Mouse (Mus musculus): ENCODE results near the gene Eefsec.

Eefsec gene

DNA sequence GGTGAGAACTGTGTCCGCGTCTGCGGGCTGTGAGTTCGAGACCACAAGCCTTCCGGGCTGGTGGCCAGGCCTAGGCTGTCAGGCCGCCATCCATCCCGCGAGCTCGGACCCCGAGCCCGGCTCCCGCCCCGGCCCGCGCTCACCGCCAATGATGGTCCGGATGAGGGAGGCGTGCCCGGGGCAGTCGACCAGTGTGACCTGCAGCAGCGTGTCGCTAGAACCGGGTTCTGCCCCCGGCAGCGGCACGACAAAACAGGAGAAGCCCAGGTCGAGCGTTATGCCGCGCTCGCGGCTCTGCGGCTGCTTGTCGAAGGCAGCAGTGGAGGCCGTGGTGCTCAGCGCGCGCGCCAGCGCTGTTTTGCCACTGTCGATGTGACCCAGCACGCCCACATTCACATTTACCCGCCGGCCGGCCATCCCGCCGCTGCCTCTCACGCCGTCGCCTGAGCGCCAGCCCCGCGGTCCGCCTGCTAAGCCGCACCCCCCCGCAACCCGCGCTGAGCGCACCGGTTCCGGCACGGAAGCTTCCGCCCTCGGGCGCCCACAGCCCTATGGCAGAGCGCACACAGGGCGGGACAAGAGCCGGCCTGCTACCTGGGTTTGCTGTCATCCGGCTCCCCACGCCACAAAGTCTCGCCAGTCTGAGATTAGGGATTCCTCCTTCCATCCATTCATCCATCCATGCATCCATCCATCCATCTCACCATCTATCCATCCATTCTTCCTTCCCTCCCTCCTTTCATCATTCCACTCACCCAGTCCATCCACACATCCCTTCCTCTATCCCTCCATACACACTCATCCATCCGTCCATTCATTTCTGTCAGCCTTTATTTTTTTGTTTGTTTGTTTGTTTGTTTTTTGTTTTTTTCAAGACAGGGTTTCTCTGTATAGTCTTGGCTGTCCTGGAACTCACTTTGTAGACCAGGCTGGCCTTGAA lies at the start of gene Eefsec:
Eefsec (minus strand) TSS at position 477 of the 940 bp plus-strand sequence.
- DNase-seq (ENCODE audit: low read depth, low spot score): peak; percentile 65

DNA sequence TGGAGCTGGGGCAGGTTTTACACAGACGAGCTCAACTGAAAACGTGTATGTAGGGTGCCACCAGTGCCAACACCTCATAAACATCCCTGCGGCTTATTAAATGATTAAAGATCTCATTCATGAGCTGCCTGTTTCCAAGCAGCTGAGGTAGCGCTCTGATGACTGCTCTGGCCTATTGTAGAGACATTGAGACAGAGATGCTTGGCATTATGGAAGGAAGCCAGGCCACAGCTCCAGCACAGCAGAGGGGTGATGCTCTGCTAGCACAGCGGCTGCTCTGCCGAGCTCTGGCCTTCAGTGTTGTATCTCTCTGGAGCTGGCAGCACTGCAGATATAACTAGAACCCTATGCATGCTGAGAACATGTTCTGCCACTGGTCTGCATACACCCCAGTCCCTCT lies 47.4 kb upstream of the Eefsec start:
- no peak for DNase-seq (ENCODE audit: low read depth, low spot score)

- DNase-seq (ENCODE audit: low read depth, low spot score): no peak
Measured at GRCm38 (mm10) chr6:88490629-88491354, 44.5 kb upstream of the Eefsec start.

DNA sequence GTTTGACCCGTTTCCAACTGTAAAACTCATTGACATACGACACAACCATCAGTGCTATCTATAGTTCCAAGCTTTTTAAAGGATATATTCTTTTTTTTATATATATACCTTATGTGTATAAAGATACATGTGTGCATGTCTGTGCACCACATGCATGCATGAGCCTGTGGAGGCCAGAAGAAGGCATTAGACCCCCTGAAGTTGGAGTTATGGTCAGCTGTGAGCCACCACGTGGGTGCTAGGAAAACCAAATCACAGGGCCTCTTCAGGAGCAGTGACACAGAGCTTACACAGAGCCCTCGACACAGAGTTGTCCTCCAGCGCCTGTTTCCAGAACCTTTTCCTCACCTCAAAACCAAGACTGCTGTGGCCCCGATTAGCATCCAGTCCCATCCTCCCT lies 43.5 kb upstream of the Eefsec start:
- DNase-seq (ENCODE audit: low read depth, low spot score): no peak

- DNase-seq (ENCODE audit: low read depth, low spot score): no peak
Measured at GRCm38 (mm10) chr6:88489026-88489425, 42.7 kb upstream of the Eefsec start.

- no peak for DNase-seq (ENCODE audit: low read depth, low spot score)
Measured at GRCm38 (mm10) chr6:88486893-88487292, 40.6 kb upstream of the Eefsec start.

- no peak for DNase-seq (ENCODE audit: low read depth, low spot score)
Measured at GRCm38 (mm10) chr6:88485378-88485777, 39.0 kb upstream of the Eefsec start.

DNA sequence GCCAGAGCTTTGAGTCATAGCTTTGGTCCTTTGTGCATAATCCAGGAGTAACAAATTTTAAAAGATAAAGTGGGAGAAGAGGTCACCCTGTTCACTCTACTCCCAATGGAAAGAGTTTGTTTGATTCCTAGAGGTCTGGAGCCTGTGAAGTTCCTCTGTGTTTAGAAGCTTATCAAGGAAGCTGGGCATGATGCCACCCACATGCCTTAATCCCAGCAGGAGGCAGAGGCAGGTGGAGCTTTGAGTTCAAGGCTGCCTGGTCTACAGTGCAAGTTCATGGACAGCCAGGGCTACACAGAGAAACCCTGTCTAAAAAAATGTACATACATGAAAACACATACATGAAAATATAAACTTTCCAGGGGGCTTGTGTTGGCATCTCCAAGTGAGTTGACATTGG lies 37.6 kb upstream of the Eefsec start:
- no peak for DNase-seq (ENCODE audit: low read depth, low spot score)

GRCm38 (mm10) chr6:88483111-88483510 lies 36.8 kb upstream of the Eefsec start:
- DNase-seq (ENCODE audit: low read depth, low spot score): no peak

- no peak for DNase-seq (ENCODE audit: low read depth, low spot score)
Measured at GRCm38 (mm10) chr6:88480421-88480820, 34.1 kb upstream of the Eefsec start.

- no peak for DNase-seq (ENCODE audit: low read depth, low spot score)
Measured at GRCm38 (mm10) chr6:88469878-88470277, 23.5 kb upstream of the Eefsec start.

DNA sequence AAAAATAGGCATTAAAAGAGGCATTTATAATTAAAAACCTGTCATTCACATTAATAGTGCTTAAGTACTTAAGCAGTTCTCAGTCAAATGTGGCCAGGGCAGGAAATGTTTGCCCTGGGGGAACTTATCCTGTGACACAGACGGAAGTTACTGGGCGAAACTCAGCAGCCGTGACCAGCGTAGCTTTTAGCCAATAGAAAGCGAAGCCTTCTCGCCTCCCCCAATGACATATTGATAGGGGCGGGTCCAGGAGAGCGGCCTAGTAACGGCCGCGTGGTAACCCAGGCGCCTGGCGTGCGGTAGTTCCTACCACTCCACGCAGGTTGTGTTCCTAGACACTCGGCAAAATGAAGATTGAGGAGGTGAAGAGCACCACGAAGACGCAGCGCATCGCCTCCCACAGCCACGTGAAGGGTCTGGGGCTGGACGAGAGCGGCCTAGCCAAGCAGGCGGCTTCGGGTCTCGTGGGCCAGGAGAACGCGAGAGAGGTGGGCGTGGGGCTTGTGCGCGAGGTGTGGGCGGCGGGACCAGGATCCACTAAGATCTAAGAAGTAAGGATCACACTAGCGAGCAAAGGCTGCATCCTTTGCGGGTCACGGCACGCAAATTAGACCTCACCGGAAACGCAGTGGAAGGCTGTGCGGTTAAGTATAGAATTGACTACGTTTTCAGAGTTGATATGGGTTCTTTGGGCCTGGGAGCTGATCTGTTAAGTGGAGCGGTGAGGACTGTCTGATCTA lies 19.0 kb upstream of the Eefsec start, which contains the start of gene Ruvbl1:
Ruvbl1 (plus strand) TSS at position 229 of the 740 bp plus-strand sequence.
- peak; percentile 93 for DNase-seq (ENCODE audit: low read depth, low spot score)

DNA sequence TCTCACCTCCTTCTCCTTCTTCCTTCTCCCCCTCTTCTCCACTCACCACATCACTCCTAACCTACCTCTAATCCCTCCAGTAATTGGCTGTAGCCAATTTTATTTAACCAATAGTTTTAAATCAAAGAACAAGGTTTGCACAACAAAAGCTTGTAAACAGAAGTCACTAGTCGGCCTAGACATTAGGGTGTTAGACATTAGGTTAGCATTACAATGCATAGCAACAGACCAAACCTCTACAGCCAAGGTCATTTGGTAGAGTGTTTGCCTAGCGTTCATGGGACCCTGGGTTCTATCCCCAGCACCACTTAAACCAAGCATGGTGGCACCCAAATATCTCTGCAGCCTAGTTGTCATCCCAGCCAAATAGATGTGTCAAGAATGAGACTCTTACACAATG lies 8.2 kb upstream of the Eefsec start:
- no peak for DNase-seq (ENCODE audit: low read depth, low spot score)

GRCm38 (mm10) chr6:88447454-88447853 lies 1.1 kb upstream of the Eefsec start:
- DNase-seq (ENCODE audit: low read depth, low spot score): no peak

DNA sequence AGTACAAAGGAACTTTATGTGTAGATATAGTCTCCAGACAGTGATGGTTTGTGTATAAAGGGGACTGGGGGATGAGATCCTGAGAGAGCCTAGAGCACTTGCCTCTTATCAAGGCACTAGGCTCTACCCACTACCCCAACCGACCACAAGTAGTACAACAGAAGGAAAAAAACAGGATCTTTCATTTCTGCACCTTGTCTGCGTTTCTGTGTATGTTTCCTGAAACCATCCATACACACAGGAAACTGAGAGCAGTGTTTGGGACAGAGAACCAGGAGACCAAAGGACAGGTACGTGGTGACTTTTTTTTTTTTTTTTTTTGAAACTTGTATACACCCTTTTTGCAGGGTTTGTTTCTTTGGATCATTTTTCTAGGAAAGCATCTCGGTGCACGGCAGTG lies 678 bp downstream of the Eefsec start:
- DNase-seq (ENCODE audit: low read depth, low spot score): no peak

- no peak for DNase-seq (ENCODE audit: low read depth, low spot score)
Measured at GRCm38 (mm10) chr6:88444076-88444750, 2.1 kb downstream of the Eefsec start.

GRCm38 (mm10) chr6:88443446-88443845 lies 2.9 kb downstream of the Eefsec start:
- DNase-seq (ENCODE audit: low read depth, low spot score): no peak

DNA sequence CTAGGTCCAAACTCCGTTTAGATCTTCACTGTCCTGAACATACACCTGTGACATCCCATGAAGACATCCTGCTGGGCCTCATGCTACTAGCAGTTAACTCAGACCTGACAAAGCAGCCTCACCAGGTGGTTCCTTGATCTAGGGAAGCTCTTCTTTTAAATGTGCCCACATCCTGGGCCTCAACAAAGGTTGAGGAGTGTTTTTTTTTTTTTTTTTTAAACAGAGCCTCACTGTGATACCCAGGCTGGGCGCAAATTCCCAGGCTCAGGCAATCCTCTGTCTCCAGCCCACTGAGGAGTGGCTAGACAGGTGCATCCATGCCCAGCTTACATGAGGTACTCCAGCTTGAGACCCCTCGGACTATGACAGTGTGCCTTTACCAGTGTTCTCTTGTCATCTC lies 3.8 kb downstream of the Eefsec start:
- no peak for DNase-seq (ENCODE audit: low read depth, low spot score)

DNA sequence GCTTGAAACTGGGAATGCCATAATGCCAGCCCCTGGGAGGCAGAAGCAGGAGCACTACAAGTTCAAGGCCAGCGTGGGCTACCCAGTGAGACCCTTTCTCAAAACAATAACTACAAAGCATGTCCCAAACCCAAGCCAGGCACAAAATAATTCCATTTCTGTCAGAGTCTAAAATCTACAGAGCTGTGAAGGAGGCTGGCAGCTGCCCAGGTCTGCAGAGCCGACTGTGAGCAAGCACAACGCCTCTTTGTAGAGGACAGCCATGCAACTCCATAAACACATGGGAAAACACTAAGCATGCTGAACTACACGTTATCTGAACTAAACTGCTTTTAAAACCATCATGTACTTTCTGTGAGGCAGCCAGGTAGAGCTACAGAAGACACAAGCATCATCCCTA lies 7.3 kb downstream of the Eefsec start:
- no peak for DNase-seq (ENCODE audit: low read depth, low spot score)

DNA sequence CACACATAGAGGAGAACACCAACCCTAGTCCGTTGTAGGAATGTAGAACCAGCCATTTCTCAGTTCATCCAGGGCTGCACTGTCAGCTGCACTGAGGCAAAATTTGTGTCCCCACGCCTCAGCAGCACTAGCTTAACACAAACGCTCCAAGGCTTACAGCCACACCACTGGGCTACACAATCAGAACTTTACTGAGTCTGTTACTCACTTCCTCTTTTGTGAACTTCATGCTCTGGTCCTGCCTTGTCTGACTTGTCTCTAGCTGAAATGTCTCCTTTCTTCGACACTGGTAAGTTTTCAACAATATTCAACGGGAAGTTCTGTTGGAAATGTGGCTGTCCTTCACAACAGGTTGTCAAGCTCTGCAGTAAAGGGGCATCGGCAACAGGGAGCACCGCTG lies 10.7 kb downstream of the Eefsec start:
- DNase-seq (ENCODE audit: low read depth, low spot score): no peak

DNA sequence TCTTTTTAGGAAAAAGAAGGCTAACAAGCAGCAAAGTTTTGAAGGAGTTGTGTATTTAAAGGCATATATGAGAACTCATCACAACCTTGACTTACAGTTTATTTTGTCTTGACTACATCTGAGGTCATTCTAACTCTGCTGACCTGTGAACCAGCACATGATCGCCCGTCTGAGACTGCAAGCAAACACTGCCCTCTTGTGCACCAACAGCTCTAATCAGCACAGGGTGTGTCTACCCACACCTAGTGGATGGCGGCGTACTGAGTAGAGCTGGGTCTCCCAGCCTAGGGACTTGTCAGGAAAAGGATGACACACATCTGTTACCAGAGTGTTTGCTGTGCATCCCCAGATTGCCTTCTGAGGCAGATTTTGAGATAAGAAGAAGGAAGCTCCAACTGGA lies 15.1 kb downstream of the Eefsec start:
- DNase-seq (ENCODE audit: low read depth, low spot score): no peak

Data from retina, adult 2 months (tissue).